Mouse (Mus musculus): ENCODE results near the gene Bahd1.

DNA sequence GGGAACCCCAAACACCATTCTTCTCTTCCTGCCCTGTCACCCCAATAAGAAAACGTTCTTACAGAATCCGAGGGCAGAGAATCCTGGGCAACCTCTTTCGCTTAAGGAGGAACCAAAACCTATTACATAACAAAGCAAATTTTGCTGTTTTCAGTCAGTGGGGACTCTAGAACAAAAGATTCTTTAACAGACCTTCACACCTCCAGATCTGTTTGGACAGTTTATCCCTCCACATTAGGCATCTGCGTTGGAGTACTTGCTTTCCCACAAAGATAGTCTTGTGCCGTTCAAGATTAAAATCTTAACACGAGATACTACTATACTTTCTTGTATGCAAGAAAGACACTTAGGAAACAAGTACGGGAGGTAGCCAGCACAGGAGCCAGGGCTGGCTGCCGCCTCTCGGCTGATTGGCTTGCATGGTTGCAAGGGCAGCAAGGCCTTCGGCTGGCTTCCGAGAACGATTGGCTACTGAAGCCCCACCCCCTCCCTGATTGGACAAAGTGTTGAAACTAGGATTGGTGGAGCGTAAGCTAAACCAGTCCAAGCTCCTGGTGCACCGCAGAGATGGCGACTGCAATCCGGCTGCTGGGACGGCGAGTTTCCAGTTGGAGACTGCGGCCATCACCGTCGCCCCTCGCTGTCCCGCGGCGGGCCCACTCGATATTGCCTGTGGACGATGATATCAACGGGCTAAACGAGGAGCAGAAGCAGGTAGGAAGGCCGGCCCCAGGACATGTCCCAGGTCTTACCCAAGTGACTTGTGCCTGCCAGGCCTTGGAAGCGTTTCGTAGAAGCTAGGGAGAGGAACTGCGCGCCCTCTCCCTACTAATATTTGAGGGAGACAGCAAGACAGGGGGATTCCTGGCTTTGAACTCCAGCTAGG is 38.5 kb upstream of the Bahd1 start, which contains the start of gene Ivd:
- peak; percentile 97 for TF ChIP-seq POLR2A (IDR thresholded peaks at IDR 0.05; ENCODE audit: extremely low read depth, insufficient read depth, low read length)
- TF ChIP-seq CTCF (IDR thresholded peaks at IDR 0.05; ENCODE audit: low read depth, low read length), result no peak
